14 mouse cellular contexts compared by ENCODE assay signal in genomic region chr12:76459032-76459431, GRCm38 (mm10). TPM values are rescaled to one million over a fixed set of nuclear protein-coding genes. Genes with fewer than 3 reads are reported as not detected.
DNase-seq lines count a peak whose midpoint lies in the region; ATAC-seq and TF ChIP-seq lines count a peak whose summit lies in the region.
"Had no signal": no experiment of that assay in that cellular context is flagged by ENCODE, and none has a peak within 500 bp of the region (broad histone marks: within the 10 kb centered on the region; RNA-seq: fewer than 3 reads in every experiment).

No protein-coding gene starts in this region.

- H3K9ac ChIP-seq in heart, postnatal 0 days (replicated peaks; ENCODE audit: low read depth, low read length) = no peak overlapping the region
- no peak overlapping the region for H3K9ac ChIP-seq in intestine, embryonic 14.5 days (ENCODE audit: low read length)
- H3K9ac ChIP-seq in forebrain, embryonic 13.5 days = no peak overlapping the region
- H3K9ac ChIP-seq: embryonic facial prominence, embryonic 12.5 days; limb, embryonic 13.5 days had no signal

- no peaks in the 10 kb centered on the region for H3K27me3 ChIP-seq in heart, postnatal 0 days (ENCODE audit: control insufficient read depth, insufficient read depth, low read length)
- no peaks in the 10 kb centered on the region for H3K27me3 ChIP-seq in intestine, embryonic 14.5 days (replicated peaks; ENCODE audit: control insufficient read depth, insufficient read depth, low read length)
- H3K27me3 ChIP-seq in forebrain, embryonic 13.5 days = no peaks in the 10 kb centered on the region
- H3K27me3 ChIP-seq: embryonic facial prominence, embryonic 12.5 days; limb, embryonic 13.5 days had no signal

- H3K27ac ChIP-seq in heart, postnatal 0 days (ENCODE audit: low read depth) = no peak overlapping the region
- H3K27ac ChIP-seq in intestine, embryonic 14.5 days (ENCODE audit: low read depth) = peak overlapping the region; percentile 14; the same call in 1 of the 2 replicates
- no peak overlapping the region for H3K27ac ChIP-seq in forebrain, embryonic 13.5 days
- H3K27ac ChIP-seq: embryonic facial prominence, embryonic 12.5 days; limb, embryonic 13.5 days had no signal

- peak; percentile 57; the same call in 1 of the 2 replicates for ATAC-seq in heart, postnatal 0 days (ENCODE audit: insufficient read depth, low read depth)
- ATAC-seq in intestine, embryonic 14.5 days (replicated peaks; ENCODE audit: low FRiP score, low TSS enrichment, low read depth) = peak; percentile 78
- no peak for ATAC-seq in forebrain, embryonic 13.5 days

- DNase-seq in heart, postnatal 0 days (ENCODE audit: low spot score) = no peak
- DNase-seq in heart, postnatal 25 days (ENCODE audit: low spot score) = no peak
- DNase-seq in urinary bladder, postnatal 14 days (ENCODE audit: low spot score) = peak; percentile 35
- DNase-seq in urinary bladder, postnatal 25 days (ENCODE audit: low spot score) = no peak
- no peak for DNase-seq in intestine, embryonic 14.5 days (ENCODE audit: low spot score)
- no peak for DNase-seq in adrenal gland, postnatal 25 days
- DNase-seq in cerebellum, postnatal 10 days = no peak
- DNase-seq: adrenal gland, postnatal 36 days; cerebellum, adult 2 months; kidney, postnatal 36 days had no signal

- no peak overlapping the region for H3K4me2 ChIP-seq in heart, postnatal 0 days (ENCODE audit: low read depth, low read length)
- no peak overlapping the region for H3K4me2 ChIP-seq in intestine, embryonic 14.5 days (ENCODE audit: low read length)
- H3K4me2 ChIP-seq in forebrain, embryonic 13.5 days = no peak overlapping the region
- H3K4me2 ChIP-seq: embryonic facial prominence, embryonic 12.5 days; limb, embryonic 13.5 days had no signal

- no peaks in the 10 kb centered on the region for H3K4me1 ChIP-seq in heart, postnatal 0 days (ENCODE audit: control insufficient read depth, insufficient read depth)
- H3K4me1 ChIP-seq in intestine, embryonic 14.5 days (replicated peaks; ENCODE audit: control insufficient read depth, insufficient read depth, low read length) = 0 out of 2 replicates have a peak, but pooled peaks cover 2% of the 10 kb centered on the region
- no peaks in the 10 kb centered on the region for H3K4me1 ChIP-seq in forebrain, embryonic 13.5 days
- H3K4me1 ChIP-seq: embryonic facial prominence, embryonic 12.5 days; limb, embryonic 13.5 days had no signal

- TF ChIP-seq CTCF in heart, postnatal 0 days (IDR thresholded peaks at IDR 0.05; ENCODE audit: low read depth) = no peak

- WGBS in heart, postnatal 0 days = 45% methylated on average over 4 of the region's 4 CpGs
- 43% methylated on average over 4 of the region's 4 CpGs for WGBS in intestine, embryonic 14.5 days
- WGBS in forebrain, embryonic 13.5 days = 47% methylated on average over 4 of the region's 4 CpGs

- H3K9me3 ChIP-seq in heart, postnatal 0 days (replicated peaks; ENCODE audit: control insufficient read depth, low read length) = no peaks in the 10 kb centered on the region
- H3K9me3 ChIP-seq in intestine, embryonic 14.5 days (ENCODE audit: control insufficient read depth, low read length) = no peaks in the 10 kb centered on the region
- H3K9me3 ChIP-seq in forebrain, embryonic 13.5 days (replicated peaks) = no peaks in the 10 kb centered on the region
- H3K9me3 ChIP-seq: embryonic facial prominence, embryonic 12.5 days; G1E; limb, embryonic 13.5 days had no signal

- TF ChIP-seq EP300 in heart, postnatal 0 days (IDR thresholded peaks at IDR 0.05; ENCODE audit: low read depth) = no peak

- intact Hi-C loops in heart, postnatal 25 days (cut with DNase I) = no loop called here

- no peak overlapping the region for H3K4me3 ChIP-seq in heart, postnatal 0 days (ENCODE audit: low read depth, low read length)
- no peak overlapping the region for H3K4me3 ChIP-seq in intestine, embryonic 14.5 days (ENCODE audit: low read depth, low read length)
- H3K4me3 ChIP-seq in forebrain, embryonic 13.5 days = no peak overlapping the region
- H3K4me3 ChIP-seq: embryonic facial prominence, embryonic 12.5 days; limb, embryonic 13.5 days had no signal

- H3K36me3 ChIP-seq in heart, postnatal 0 days (replicated peaks; ENCODE audit: control insufficient read depth, insufficient read depth, low read length) = no peaks in the 10 kb centered on the region
- no peaks in the 10 kb centered on the region for H3K36me3 ChIP-seq in intestine, embryonic 14.5 days (ENCODE audit: control insufficient read depth, insufficient read depth, low read length)
- H3K36me3 ChIP-seq in forebrain, embryonic 13.5 days (ENCODE audit: poor library complexity, severe bottlenecking) = no peaks in the 10 kb centered on the region
- H3K36me3 ChIP-seq: embryonic facial prominence, embryonic 12.5 days; limb, embryonic 13.5 days had no signal

RNA-seq across cellular contexts. Expression of gene Ppp1r36, which starts 41.7 kb away (rescaled TPM):
- not detected in 2 replicates for total RNA-seq in heart, postnatal 0 days (2014; rRNA removed; ENCODE audit: low replicate concordance)
- polyA plus RNA-seq in heart, postnatal 0 days (2015; fragmentation: Nextera tagmentation; extraction: Ambion mirVana) = 1.5 and 1.7 TPM in 2 replicates
- total RNA-seq in heart, postnatal 25 days (2021) = not detected
- polyA plus RNA-seq in intestine, embryonic 14.5 days (2014; fragmentation: Nextera tagmentation; extraction: Ambion mirVana) = 1.4 and 1.9 TPM in 2 replicates
- 0.71 and 1.2 TPM in 2 replicates for polyA plus RNA-seq in forebrain, embryonic 13.5 days (2015; fragmentation: Nextera tagmentation; extraction: Ambion mirVana)
- 0.52 TPM in 1 of 2 replicates, not detected in the other for total RNA-seq in adrenal gland, postnatal 25 days (2021)
- total RNA-seq: adrenal gland, postnatal 36 days had no signal
- polyA plus RNA-seq: G1E had no signal

RNA-seq across cellular contexts. Expression of gene Hspa2, which starts 55.1 kb away (rescaled TPM):
- 8.7 and 13.2 TPM in 2 replicates for total RNA-seq in heart, postnatal 0 days (2014; rRNA removed; ENCODE audit: low replicate concordance)
- polyA plus RNA-seq in heart, postnatal 0 days (2015; fragmentation: Nextera tagmentation; extraction: Ambion mirVana) = 13.7 and 15.0 TPM in 2 replicates
- total RNA-seq in heart, postnatal 25 days (2021) = 1 to 10 TPM; 6.0 to 7.0 TPM
- polyA plus RNA-seq in intestine, embryonic 14.5 days (2014; fragmentation: Nextera tagmentation; extraction: Ambion mirVana) = 9.2 and 10.3 TPM in 2 replicates
- 4.9 and 5.2 TPM in 2 replicates for polyA plus RNA-seq in forebrain, embryonic 13.5 days (2015; fragmentation: Nextera tagmentation; extraction: Ambion mirVana)
- 25.6 and 26.3 TPM in 2 replicates for total RNA-seq in adrenal gland, postnatal 25 days (2021)
